Mouse (Mus musculus) midbrain, embryonic 12.5 days (tissue): ENCODE measurements at regions not wholly inside any gene's neighbourhood (a gene's known extent, or its start where the extent isn't known, plus 50 kb on each side); places are given as distances from the start of the nearest gene placed in this dataset.
A peak's percentile ranks its signal among the peaks of the same experiment; 100 is the strongest.

Source experiments
- ATAC-seq: fragments of 200-750 bp; cut with Nextera tagmentation; 2 replicates; pipeline ENCODE4 v1.8.0; 2017; ENCODE audit warnings: low read depth, moderate TSS enrichment, moderate library complexity; ENCODE audit not compliant: low FRiP score
- H3K27ac ChIP-seq: fragments of 300-500 bp; sonication (generic); replicated peaks from 2 replicates; pipeline ENCODE4 v1.5.1; 2016; ENCODE audit warnings: mild to moderate bottlenecking
- H3K27me3 ChIP-seq: fragments of 300-500 bp; sonication (generic); 2 replicates; pipeline ENCODE4 v1.6.1; 2016; ENCODE audit warnings: mild to moderate bottlenecking
- H3K36me3 ChIP-seq: fragments of 300-500 bp; sonication (generic); 2 replicates; pipeline ENCODE4 v1.6.1; 2016
- H3K4me1 ChIP-seq: fragments of 300-500 bp; sonication (generic); 2 replicates; pipeline ENCODE4 v1.6.1; 2016
- H3K4me2 ChIP-seq: fragments of 300-500 bp; sonication (generic); replicated peaks from 2 replicates; pipeline ENCODE4 v1.6.1; 2016; ENCODE audit warnings: mild to moderate bottlenecking, moderate library complexity
- H3K4me3 ChIP-seq: fragments of 300-500 bp; sonication (generic); 2 replicates; pipeline ENCODE4 v1.5.1; 2016; ENCODE audit warnings: mild to moderate bottlenecking
- H3K9ac ChIP-seq: fragments of 300-500 bp; sonication (generic); replicated peaks from 2 replicates; pipeline ENCODE4 v1.6.1; 2016; ENCODE audit warnings: mild to moderate bottlenecking, moderate library complexity
- H3K9me3 ChIP-seq: fragments of 300-500 bp; sonication (generic); 2 replicates; pipeline ENCODE4 v1.6.1; 2016; ENCODE audit warnings: mild to moderate bottlenecking
- WGBS: fragments of 180-500 bp; shearing (Covaris S2); methylation state at CpG from one replicate; pipeline ENCODE4 v1.1.7; 2016; 5-methylcytosine and 5-hydroxymethylcytosine counted together

- no peak overlapping the region for H3K4me2 ChIP-seq
- no peak overlapping the region for H3K9ac ChIP-seq
- H3K27ac ChIP-seq: no peak overlapping the region
- no peaks in the 10 kb centered on the region for H3K27me3 ChIP-seq
- H3K36me3 ChIP-seq: no peaks in the 10 kb centered on the region
- ATAC-seq: no peak
- 84% methylated on average over 4 of the region's 4 CpGs for WGBS
- no peak overlapping the region for H3K4me3 ChIP-seq
- H3K9me3 ChIP-seq: no peaks in the 10 kb centered on the region
- no peaks in the 10 kb centered on the region for H3K4me1 ChIP-seq
These were observed 612.8 kb upstream of the Slit2 start for GRCm38 (mm10) chr5:47370184-47370583.

- no peaks in the 10 kb centered on the region for H3K27me3 ChIP-seq
- no peak overlapping the region for H3K9ac ChIP-seq
- H3K27ac ChIP-seq: no peak overlapping the region
- H3K4me3 ChIP-seq: no peak overlapping the region
- WGBS: 37% methylated on average over 1 of the region's 1 CpGs
- ATAC-seq: no peak
- H3K4me1 ChIP-seq: no peaks in the 10 kb centered on the region
- no peaks in the 10 kb centered on the region for H3K9me3 ChIP-seq
- H3K4me2 ChIP-seq: no peak overlapping the region
- no peaks in the 10 kb centered on the region for H3K36me3 ChIP-seq
These were observed 597.0 kb upstream of the Slit2 start for GRCm38 (mm10) chr5:47385930-47386329.

GRCm38 (mm10) chr5:47386750-47387149, 596.2 kb upstream of the Slit2 start:
- Histone ChIP-seq H3K27me3 (no peaks in the 10 kb centered on the region), H3K4me2 (no peak overlapping the region), H3K36me3 (no peaks in the 10 kb centered on the region), H3K4me3 (no peak overlapping the region), H3K9ac (no peak overlapping the region), H3K4me1 (no peaks in the 10 kb centered on the region), H3K27ac (no peak overlapping the region), H3K9me3 (no peaks in the 10 kb centered on the region)
- 85% methylated on average over 5 of the region's 5 CpGs for WGBS
- no peak for ATAC-seq

- no peak overlapping the region for H3K9ac ChIP-seq
- H3K36me3 ChIP-seq: no peaks in the 10 kb centered on the region
- H3K27me3 ChIP-seq: no peaks in the 10 kb centered on the region
- no peak overlapping the region for H3K27ac ChIP-seq
- H3K4me2 ChIP-seq: no peak overlapping the region
- no peak overlapping the region for H3K4me3 ChIP-seq
- ATAC-seq: no peak
- H3K4me1 ChIP-seq: no peaks in the 10 kb centered on the region
- H3K9me3 ChIP-seq: no peaks in the 10 kb centered on the region
- WGBS: 74% methylated on average over 2 of the region's 2 CpGs
These were observed 592.2 kb upstream of the Slit2 start for GRCm38 (mm10) chr5:47390735-47391134.

- Histone ChIP-seq H3K27me3 (no peaks in the 10 kb centered on the region), H3K27ac (no peak overlapping the region), H3K4me2 (no peak overlapping the region), H3K9me3 (no peaks in the 10 kb centered on the region), H3K36me3 (no peaks in the 10 kb centered on the region), H3K4me1 (no peaks in the 10 kb centered on the region), H3K4me3 (no peak overlapping the region), H3K9ac (no peak overlapping the region)
- 85% methylated on average over 9 of the region's 9 CpGs for WGBS
- ATAC-seq: no peak
These were observed 586.1 kb upstream of the Slit2 start for GRCm38 (mm10) chr5:47396874-47397273.

- Histone ChIP-seq H3K4me1 (no peaks in the 10 kb centered on the region), H3K36me3 (no peaks in the 10 kb centered on the region), H3K9me3 (no peaks in the 10 kb centered on the region), H3K9ac (no peak overlapping the region), H3K27me3 (no peaks in the 10 kb centered on the region), H3K4me2 (no peak overlapping the region), H3K4me3 (no peak overlapping the region), H3K27ac (no peak overlapping the region)
- 78% methylated on average over 2 of the region's 2 CpGs for WGBS
- no peak for ATAC-seq
These were observed 561.0 kb upstream of the Slit2 start for GRCm38 (mm10) chr5:47421916-47422315.

- Histone ChIP-seq H3K27ac (no peak overlapping the region), H3K9ac (no peak overlapping the region), H3K27me3 (no peaks in the 10 kb centered on the region), H3K4me2 (no peak overlapping the region), H3K4me3 (no peak overlapping the region), H3K4me1 (no peaks in the 10 kb centered on the region), H3K36me3 (no peaks in the 10 kb centered on the region), H3K9me3 (no peaks in the 10 kb centered on the region)
- 76% methylated on average over 4 of the region's 4 CpGs for WGBS
- 0 out of 2 replicates have a peak, but pooled peaks have one; percentile 41 for ATAC-seq
These were observed 556.9 kb upstream of the Slit2 start for GRCm38 (mm10) chr5:47426040-47426439.

- Histone ChIP-seq H3K27me3 (no peaks in the 10 kb centered on the region), H3K4me3 (no peak overlapping the region), H3K4me2 (no peak overlapping the region), H3K27ac (no peak overlapping the region), H3K9ac (no peak overlapping the region), H3K4me1 (0 out of 2 replicates have a peak, but pooled peaks cover under 1% of the 10 kb centered on the region), H3K36me3 (no peaks in the 10 kb centered on the region), H3K9me3 (no peaks in the 10 kb centered on the region)
- WGBS: 44% methylated on average over 6 of the region's 6 CpGs
- ATAC-seq: 0 out of 2 replicates have a peak, but pooled peaks have one; percentile 56
These were observed 556.5 kb upstream of the Slit2 start for GRCm38 (mm10) chr5:47426467-47426866.

GRCm38 (mm10) chr5:47429217-47430172, 553.4 kb upstream of the Slit2 start:
- Histone ChIP-seq H3K27ac (no peak overlapping the region), H3K4me1 (0 out of 2 replicates have a peak, but pooled peaks cover 2% of the 10 kb centered on the region), H3K9ac (no peak overlapping the region), H3K4me3 (no peak overlapping the region), H3K36me3 (no peaks in the 10 kb centered on the region), H3K27me3 (no peaks in the 10 kb centered on the region), H3K4me2 (no peak overlapping the region), H3K9me3 (no peaks in the 10 kb centered on the region)
- no peak for ATAC-seq
- 72% methylated on average over 10 of the region's 10 CpGs for WGBS

- Histone ChIP-seq H3K9me3 (no peaks in the 10 kb centered on the region), H3K36me3 (no peaks in the 10 kb centered on the region), H3K27me3 (no peaks in the 10 kb centered on the region), H3K4me3 (no peak overlapping the region), H3K4me1 (0 out of 2 replicates have a peak, but pooled peaks cover 2% of the 10 kb centered on the region), H3K4me2 (no peak overlapping the region), H3K9ac (no peak overlapping the region), H3K27ac (no peak overlapping the region)
- ATAC-seq: no peak
- WGBS: 22% methylated on average over 5 of the region's 5 CpGs
These were observed 551.2 kb upstream of the Slit2 start for GRCm38 (mm10) chr5:47431599-47432328.

- WGBS: 86% methylated on average over 3 of the region's 3 CpGs
- H3K4me2 ChIP-seq: no peak overlapping the region
- 0 out of 2 replicates have a peak, but pooled peaks cover 2% of the 10 kb centered on the region for H3K4me1 ChIP-seq
- no peak for ATAC-seq
- no peaks in the 10 kb centered on the region for H3K27me3 ChIP-seq
- no peak overlapping the region for H3K9ac ChIP-seq
- no peak overlapping the region for H3K4me3 ChIP-seq
- no peak overlapping the region for H3K27ac ChIP-seq
- no peaks in the 10 kb centered on the region for H3K9me3 ChIP-seq
- H3K36me3 ChIP-seq: no peaks in the 10 kb centered on the region
These were observed 546.5 kb upstream of the Slit2 start for GRCm38 (mm10) chr5:47436455-47436854.
